ENCODE assay signal across 26 mouse cellular contexts in the genomic region with DNA sequence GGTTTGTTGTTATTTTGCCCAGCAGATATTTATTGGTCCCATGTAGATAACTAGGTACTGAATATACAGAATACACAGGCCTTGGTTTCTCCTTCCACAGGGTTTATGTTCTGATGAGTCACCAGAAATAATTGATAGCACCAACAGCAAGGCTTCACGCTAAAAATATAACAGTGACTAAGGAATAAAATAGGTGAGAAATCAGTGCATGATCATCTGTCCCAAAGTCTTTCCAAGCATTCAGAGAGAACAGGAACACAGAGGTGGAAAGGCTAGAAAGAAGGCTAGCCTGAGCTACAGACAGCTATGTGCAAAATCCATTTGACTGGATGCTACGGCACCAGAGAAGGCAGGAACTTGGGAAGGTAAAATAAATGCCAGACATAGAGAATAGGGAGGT. TPM values are rescaled to one million over a fixed set of nuclear protein-coding genes. Genes with fewer than 3 reads are reported as not detected.
DNase-seq lines count a peak whose midpoint lies in the region; ATAC-seq and TF ChIP-seq lines count a peak whose summit lies in the region.
"Had no signal": no experiment of that assay in that cellular context is flagged by ENCODE, and none has a peak within 500 bp of the region (broad histone marks: within the 10 kb centered on the region; RNA-seq: fewer than 3 reads in every experiment).

No protein-coding gene starts in this region.

- H3K4me1 ChIP-seq in kidney, embryonic 15.5 days, result peaks cover 50% of the 10 kb centered on the region
- H3K4me1 ChIP-seq: forebrain, embryonic 13.5 days; heart, embryonic 10.5 days had no signal

- no peak overlapping the region for H3K4me3 ChIP-seq in kidney, embryonic 15.5 days (replicated peaks)
- H3K4me3 ChIP-seq in C2C12 (ENCODE audit: insufficient read depth, poor library complexity, severe bottlenecking) (no peak overlapping the region), myocyte (no peak overlapping the region)
- H3K4me3 ChIP-seq: forebrain, embryonic 10.5 days; forebrain, embryonic 13.5 days; heart, adult 2 months; heart, embryonic 10.5 days; heart, embryonic 13.5 days had no signal

- H3K4me2 ChIP-seq in kidney, embryonic 15.5 days, result no peak overlapping the region
- peak overlapping the region; percentile 30 for H3K4me2 ChIP-seq in myocyte (ENCODE audit: low read depth)
- H3K4me2 ChIP-seq: forebrain, embryonic 13.5 days; heart, embryonic 13.5 days; hindbrain, embryonic 14.5 days had no signal

- no peak for TF ChIP-seq POLR2A in myocyte (IDR thresholded peaks at IDR 0.05; ENCODE audit: insufficient read length, low read depth)

- no peak overlapping the region for H3ac ChIP-seq in C2C12 (ENCODE audit: control insufficient read depth, insufficient read length, low read depth)
- H3ac ChIP-seq in myocyte (ENCODE audit: control insufficient read depth, insufficient read length), result no peak overlapping the region

- H3K27ac ChIP-seq in kidney, embryonic 15.5 days, result peak overlapping the region; percentile 79
- H3K27ac ChIP-seq: forebrain, embryonic 10.5 days; forebrain, embryonic 13.5 days; heart, adult 2 months; heart, embryonic 10.5 days; heart, embryonic 13.5 days; hindbrain, embryonic 14.5 days; hindbrain, postnatal 0 days had no signal

- no peak for TF ChIP-seq CTCF in C2C12 (IDR thresholded peaks at IDR 0.05; ENCODE audit: control insufficient read depth, insufficient read depth, insufficient read length)

- 82% methylated on average over 2 of the region's 2 CpGs for WGBS in kidney, embryonic 15.5 days

- no peaks in the 10 kb centered on the region for H3K79me3 ChIP-seq in C2C12 (ENCODE audit: low read depth)

- H3K9me3 ChIP-seq in kidney, embryonic 15.5 days (replicated peaks), result no peaks in the 10 kb centered on the region
- H3K9me3 ChIP-seq: forebrain, embryonic 10.5 days; forebrain, embryonic 13.5 days; G1E; heart, embryonic 10.5 days; heart, embryonic 13.5 days had no signal

- H3K79me2 ChIP-seq in C2C12 (ENCODE audit: control insufficient read depth, insufficient read depth) (no peaks in the 10 kb centered on the region), myocyte (ENCODE audit: control insufficient read depth, insufficient read depth) (no peaks in the 10 kb centered on the region)

- H3K9ac ChIP-seq in kidney, embryonic 15.5 days, result no peak overlapping the region
- H3K9ac ChIP-seq: forebrain, embryonic 13.5 days; heart, embryonic 13.5 days; hindbrain, embryonic 14.5 days had no signal

- no peak for DNase-seq in kidney, postnatal 10 days
- DNase-seq in 3T3-L1 (ENCODE audit: low read depth, low spot score), result peak; percentile 45
- no peak for DNase-seq in adrenal gland, postnatal 4 days (ENCODE audit: low spot score in 2 of 2)
- DNase-seq: adrenal gland, adult 2 months; adrenal gland, postnatal 14 days; cerebellum, adult 18-20 months; cerebellum, adult 9-11 months; gastrocnemius, postnatal 25 days; heart, adult 2 months; heart, postnatal 14 days; heart, postnatal 4 days had no signal

- peaks cover under 1% of the 10 kb centered on the region; the same call in 1 of the 2 replicates for H3K36me3 ChIP-seq in kidney, embryonic 15.5 days
- H3K36me3 ChIP-seq in C2C12 (ENCODE audit: control insufficient read depth, insufficient read depth) (no peaks in the 10 kb centered on the region), myocyte (ENCODE audit: control insufficient read depth, insufficient read depth) (no peaks in the 10 kb centered on the region)

- no peak for ATAC-seq in kidney, embryonic 15.5 days (replicated peaks; ENCODE audit: low FRiP score)
- ATAC-seq: forebrain, embryonic 13.5 days; forebrain, embryonic 16.5 days; hindbrain, postnatal 0 days; inflammation-experienced regulatory T-cells, adult 6 months; intestine, embryonic 16.5 days had no signal

- no peaks in the 10 kb centered on the region for H3K27me3 ChIP-seq in kidney, embryonic 15.5 days
- no peaks in the 10 kb centered on the region for H3K27me3 ChIP-seq in C2C12 (ENCODE audit: control insufficient read depth, insufficient read depth, insufficient read length)
- no peaks in the 10 kb centered on the region for H3K27me3 ChIP-seq in myocyte (ENCODE audit: control insufficient read depth, insufficient read depth, insufficient read length)
- H3K27me3 ChIP-seq: CH12.LX; forebrain, embryonic 13.5 days had no signal

TF ChIP-seq in C2C12, 6 proteins besides CTCF, POLR2A, EP300 and RAD21:
- TF ChIP-seq USF1 (IDR thresholded peaks at IDR 0.05; ENCODE audit: low read depth), result no peak
- TF ChIP-seq FOSL1 (IDR thresholded peaks at IDR 0.05; ENCODE audit: insufficient read depth, low read length, poor library complexity, severe bottlenecking), result peak; percentile 40
- TF ChIP-seq MAX (IDR thresholded peaks at IDR 0.05), result no peak

TF ChIP-seq in myocyte, 11 proteins besides CTCF, POLR2A, EP300 and RAD21:
- no peak for TF ChIP-seq MAX (IDR thresholded peaks at IDR 0.05; ENCODE audit: low read depth)
TF ChIP-seq in myocyte: peak in this region for 0.

RNA-seq across cellular contexts. Expression of a gene that starts 10.5 kb away (rescaled TPM):
- polyA plus RNA-seq in kidney, embryonic 15.5 days (2015; fragmentation: Nextera tagmentation; extraction: Ambion mirVana), result 49.4 and 52.8 TPM in 2 replicates
- polyA plus RNA-seq in C2C12 (2012; fragmentation: generic; extraction: Trizol) (12.1 TPM), myocyte (2012; fragmentation: generic; extraction: Trizol) (6.8 TPM)
- 10 to 100 TPM; 43.4 to 47.2 TPM for total RNA-seq in adrenal gland, postnatal 4 days (2021)
- total RNA-seq: G1E; granulocyte monocyte progenitor cell, adult 5-6 weeks had no signal
- polyA plus RNA-seq: G1E had no signal
